Comparison of ENCODE assay signal across 10 mouse cellular contexts in genomic region chr19:8772996-8773395, GRCm38 (mm10). TPM values are rescaled to one million over a fixed set of nuclear protein-coding genes. Genes with fewer than 3 reads are reported as not detected.
A peak's percentile ranks its signal among the peaks of the same experiment; 100 is the strongest.
DNase-seq lines count a peak whose midpoint lies in the region; ATAC-seq lines count a peak whose summit lies in the region.
"Had no signal": no experiment of that assay in that cellular context is flagged by ENCODE, and none has a peak within 500 bp of the region (broad histone marks: within the 10 kb centered on the region; RNA-seq: fewer than 3 reads in every experiment).

No protein-coding gene starts in this region.

- no peak for DNase-seq in lung, adult 18-20 months
- DNase-seq in yolk sac, embryonic 10.5 days (ENCODE audit: low spot score): no peak
- no peak for DNase-seq in ovary, postnatal 10 days (ENCODE audit: low spot score)
- DNase-seq in layer of hippocampus, adult 9-11 months: no peak
- DNase-seq: adrenal gland, adult 2 months; thymus, postnatal 14 days had no signal

- peaks cover 32% of the 10 kb centered on the region for H3K36me3 ChIP-seq in lung, embryonic 15.5 days
- peaks cover 36% of the 10 kb centered on the region for H3K36me3 ChIP-seq in embryonic facial prominence, embryonic 15.5 days
- peaks cover 57% of the 10 kb centered on the region for H3K36me3 ChIP-seq in limb, embryonic 12.5 days
- peaks cover 36% of the 10 kb centered on the region for H3K36me3 ChIP-seq in neural tube, embryonic 14.5 days (ENCODE audit: control insufficient read depth, insufficient read depth, low read length)

- peak overlapping the region; percentile 87 for H3K4me2 ChIP-seq in lung, embryonic 15.5 days
- peak overlapping the region; percentile 88 for H3K4me2 ChIP-seq in embryonic facial prominence, embryonic 15.5 days (replicated peaks)
- H3K4me2 ChIP-seq in limb, embryonic 12.5 days: peak overlapping the region; percentile 94
- peak overlapping the region; percentile 99; the same call in 1 of the 2 replicates for H3K4me2 ChIP-seq in neural tube, embryonic 14.5 days (ENCODE audit: low read depth, low read length)

- H3K4me1 ChIP-seq in lung, embryonic 15.5 days: peaks cover 32% of the 10 kb centered on the region
- peaks cover 25% of the 10 kb centered on the region for H3K4me1 ChIP-seq in embryonic facial prominence, embryonic 15.5 days
- peaks cover 32% of the 10 kb centered on the region for H3K4me1 ChIP-seq in limb, embryonic 12.5 days (replicated peaks)
- peaks cover 33% of the 10 kb centered on the region for H3K4me1 ChIP-seq in neural tube, embryonic 14.5 days (ENCODE audit: control insufficient read depth, insufficient read depth, low read length)

- H3K9me3 ChIP-seq in lung, embryonic 15.5 days: no peaks in the 10 kb centered on the region
- H3K9me3 ChIP-seq in embryonic facial prominence, embryonic 15.5 days (replicated peaks): no peaks in the 10 kb centered on the region
- no peaks in the 10 kb centered on the region for H3K9me3 ChIP-seq in limb, embryonic 12.5 days
- no peaks in the 10 kb centered on the region for H3K9me3 ChIP-seq in neural tube, embryonic 14.5 days (ENCODE audit: control insufficient read depth, low read length)

- 65% methylated on average over 5 of the region's 5 CpGs for WGBS in lung, embryonic 15.5 days
- 83% methylated on average over 5 of the region's 5 CpGs for WGBS in embryonic facial prominence, embryonic 15.5 days
- 87% methylated on average over 5 of the region's 5 CpGs for whole genome bisulfite sequencing in limb, embryonic 12.5 days
- 89% methylated on average over 5 of the region's 5 CpGs for WGBS in neural tube, embryonic 14.5 days

- ATAC-seq in lung, embryonic 15.5 days (ENCODE audit: borderline replicate concordance, extremely low read depth, low FRiP score, low TSS enrichment): no peak
- no peak for ATAC-seq in embryonic facial prominence, embryonic 15.5 days (ENCODE audit: insufficient number of reproducible peaks, low FRiP score, low TSS enrichment, low read depth)
- no peak for ATAC-seq in limb, embryonic 12.5 days (ENCODE audit: insufficient number of reproducible peaks, insufficient read depth, low FRiP score, low TSS enrichment, low read depth)
- ATAC-seq in neural tube, embryonic 14.5 days (ENCODE audit: low read depth): no peak

- H3K27ac ChIP-seq in lung, embryonic 15.5 days: peak overlapping the region; percentile 99; the same call in 1 of the 2 replicates
- peak overlapping the region; percentile 99 for H3K27ac ChIP-seq in embryonic facial prominence, embryonic 15.5 days (replicated peaks)
- 0 out of 2 replicates have a peak overlapping the region, but pooled peaks have one; percentile 99 for H3K27ac ChIP-seq in limb, embryonic 12.5 days
- no peak overlapping the region for H3K27ac ChIP-seq in neural tube, embryonic 14.5 days (ENCODE audit: low read depth, low read length)

- peak overlapping the region; percentile 67 for H3K4me3 ChIP-seq in lung, embryonic 15.5 days
- H3K4me3 ChIP-seq in embryonic facial prominence, embryonic 15.5 days (replicated peaks): peak overlapping the region; percentile 78
- H3K4me3 ChIP-seq in limb, embryonic 12.5 days (replicated peaks): peak overlapping the region; percentile 75
- peak overlapping the region; percentile 64; the same call in 1 of the 2 replicates for H3K4me3 ChIP-seq in neural tube, embryonic 14.5 days (ENCODE audit: low read depth, low read length)

- H3K9ac ChIP-seq in lung, embryonic 15.5 days: peak overlapping the region; percentile 93
- 0 out of 2 replicates have a peak overlapping the region, but pooled peaks have one; percentile 1 for H3K9ac ChIP-seq in embryonic facial prominence, embryonic 15.5 days
- peak overlapping the region; percentile 93; the same call in 1 of the 2 replicates for H3K9ac ChIP-seq in limb, embryonic 12.5 days (replicated peaks)
- H3K9ac ChIP-seq in neural tube, embryonic 14.5 days (replicated peaks; ENCODE audit: low read depth, low read length): peak overlapping the region; percentile 95; the same call in 1 of the 2 replicates

- H3K27me3 ChIP-seq in lung, embryonic 15.5 days: no peaks in the 10 kb centered on the region
- no peaks in the 10 kb centered on the region for H3K27me3 ChIP-seq in embryonic facial prominence, embryonic 15.5 days
- H3K27me3 ChIP-seq in limb, embryonic 12.5 days: no peaks in the 10 kb centered on the region
- H3K27me3 ChIP-seq in neural tube, embryonic 14.5 days (ENCODE audit: control insufficient read depth, insufficient read depth, low read length): no peaks in the 10 kb centered on the region

RNA-seq across cellular contexts. Expression of gene Tmem179b, which starts 1.3 kb away (rescaled TPM):
- polyA plus RNA-seq in lung, embryonic 15.5 days (2015; fragmentation: Nextera tagmentation; extraction: Ambion mirVana): 77.2 and 81.3 TPM in 2 replicates
- polyA plus RNA-seq in embryonic facial prominence, embryonic 15.5 days (2015; fragmentation: Nextera tagmentation; extraction: Ambion mirVana): 82.8 and 88.3 TPM in 2 replicates
- 50.2 and 51.5 TPM in 2 replicates for polyA plus RNA-seq in limb, embryonic 12.5 days (2016; fragmentation: Nextera tagmentation; extraction: Ambion mirVana)
- 25.9 and 32.7 TPM in 2 replicates for polyA plus RNA-seq in neural tube, embryonic 14.5 days (2014; fragmentation: Nextera tagmentation; extraction: Ambion mirVana)

RNA-seq across cellular contexts. Expression of gene Tmem223, which starts 2.2 kb away (rescaled TPM):
- 181 and 197 TPM in 2 replicates for polyA plus RNA-seq in lung, embryonic 15.5 days (2015; fragmentation: Nextera tagmentation; extraction: Ambion mirVana)
- 172 and 173 TPM in 2 replicates for polyA plus RNA-seq in embryonic facial prominence, embryonic 15.5 days (2015; fragmentation: Nextera tagmentation; extraction: Ambion mirVana)
- polyA plus RNA-seq in limb, embryonic 12.5 days (2016; fragmentation: Nextera tagmentation; extraction: Ambion mirVana): 206 and 215 TPM in 2 replicates
- 223 and 263 TPM in 2 replicates for polyA plus RNA-seq in neural tube, embryonic 14.5 days (2014; fragmentation: Nextera tagmentation; extraction: Ambion mirVana)

RNA-seq across cellular contexts. Expression of gene Taf6l, which starts 13.2 kb away (rescaled TPM):
- 30.5 and 31.5 TPM in 2 replicates for polyA plus RNA-seq in lung, embryonic 15.5 days (2015; fragmentation: Nextera tagmentation; extraction: Ambion mirVana)
- polyA plus RNA-seq in embryonic facial prominence, embryonic 15.5 days (2015; fragmentation: Nextera tagmentation; extraction: Ambion mirVana): 27.3 and 30.0 TPM in 2 replicates
- 38.8 and 41.8 TPM in 2 replicates for polyA plus RNA-seq in limb, embryonic 12.5 days (2016; fragmentation: Nextera tagmentation; extraction: Ambion mirVana)
- polyA plus RNA-seq in neural tube, embryonic 14.5 days (2014; fragmentation: Nextera tagmentation; extraction: Ambion mirVana): 17.7 and 19.0 TPM in 2 replicates

RNA-seq across cellular contexts. Expression of gene Nxf1, which starts 16.1 kb away (rescaled TPM):
- polyA plus RNA-seq in lung, embryonic 15.5 days (2015; fragmentation: Nextera tagmentation; extraction: Ambion mirVana): 184 and 198 TPM in 2 replicates
- polyA plus RNA-seq in embryonic facial prominence, embryonic 15.5 days (2015; fragmentation: Nextera tagmentation; extraction: Ambion mirVana): 175 and 192 TPM in 2 replicates
- 219 and 237 TPM in 2 replicates for polyA plus RNA-seq in limb, embryonic 12.5 days (2016; fragmentation: Nextera tagmentation; extraction: Ambion mirVana)
- 120 and 140 TPM in 2 replicates for polyA plus RNA-seq in neural tube, embryonic 14.5 days (2014; fragmentation: Nextera tagmentation; extraction: Ambion mirVana)

RNA-seq across cellular contexts. Expression of gene Polr2g, which starts 25.4 kb away (rescaled TPM):
- 147 and 159 TPM in 2 replicates for polyA plus RNA-seq in lung, embryonic 15.5 days (2015; fragmentation: Nextera tagmentation; extraction: Ambion mirVana)
- polyA plus RNA-seq in embryonic facial prominence, embryonic 15.5 days (2015; fragmentation: Nextera tagmentation; extraction: Ambion mirVana): 153 and 160 TPM in 2 replicates
- 174 and 189 TPM in 2 replicates for polyA plus RNA-seq in limb, embryonic 12.5 days (2016; fragmentation: Nextera tagmentation; extraction: Ambion mirVana)
- polyA plus RNA-seq in neural tube, embryonic 14.5 days (2014; fragmentation: Nextera tagmentation; extraction: Ambion mirVana): 141 and 153 TPM in 2 replicates

Comparison
In these comparisons a context has a peak if more than half of its experiments do, and no peak if none do; other contexts are left out.
1. H3K9ac ChIP-seq: peak in every context shown above with its lines; median percentile 95 in neural tube, embryonic 14.5 days; 93 in lung, embryonic 15.5 days; 93 in limb, embryonic 12.5 days; 1 in embryonic facial prominence, embryonic 15.5 days.